Mouse (Mus musculus): ENCODE results near the gene Olfr893.
"Not testable (repeated sequence)": the region's sequence is repeated elsewhere in the genome, so short reads cannot be mapped to it uniquely, and the experiment has no call there.

Gene Olfr893

GRCm38 (mm10) chr9:38208065-38208464, at the start of gene Olfr893:
Gene Olfr893 (plus strand): TSS chr9:38208365.
- no peak for DNase-seq (ENCODE audit: low read depth, low spot score)

GRCm38 (mm10) chr9:38168341-38168740, 39.8 kb upstream of the Olfr893 start:
- not testable (repeated sequence) for DNase-seq (ENCODE audit: low read depth, low spot score)

GRCm38 (mm10) chr9:38180721-38181120, 27.4 kb upstream of the Olfr893 start, which contains the start of gene Olfr891:
Gene Olfr891 (minus strand): TSS chr9:38180821.
- DNase-seq (ENCODE audit: low read depth, low spot score): no peak

GRCm38 (mm10) chr9:38217755-38218154, 9.6 kb downstream of the Olfr893 start, which contains the start of gene Olfr894:
Gene Olfr894 (plus strand): TSS chr9:38218055.
- DNase-seq (ENCODE audit: low read depth, low spot score): no peak

- DNase-seq (ENCODE audit: low read depth, low spot score): no peak
Measured at GRCm38 (mm10) chr9:38252474-38252873, 44.3 kb downstream of the Olfr893 start, which contains the start of gene Olfr143. Gene Olfr143 (plus strand): TSS chr9:38252774.
